Mouse (Mus musculus): ENCODE measurements around the gene Clstn2.

- TF ChIP-seq POLR2A (IDR thresholded peaks at IDR 0.05; ENCODE audit: borderline replicate concordance, insufficient read depth, low read length) (no peak), CTCF (IDR thresholded peaks at IDR 0.05; ENCODE audit: borderline replicate concordance, insufficient read depth, low read depth, low read length) (no peak)
These were observed 55.6 kb downstream of the Clstn2 start for GRCm38 (mm10) chr9:97977339-97977738.

All from cerebellum, adult 2 months (tissue).